Mouse (Mus musculus) neural tube, embryonic 15.5 days (tissue): ENCODE results near the gene Xrn2. TPM values are rescaled to one million over a fixed set of nuclear protein-coding genes. Genes with fewer than 3 reads are reported as not detected.

Experiments
- ATAC-seq: fragments of 200-750 bp; cut with Nextera tagmentation; 2 replicates; pipeline ENCODE4 v1.8.0; 2017; ENCODE audit warnings: mild to moderate bottlenecking, moderate TSS enrichment, moderate library complexity; ENCODE audit not compliant: low FRiP score
- H3K27ac ChIP-seq: fragments of 300-500 bp; sonication (generic); replicated peaks from 2 replicates; pipeline ENCODE4 v1.5.1; 2015; ENCODE audit warnings: mild to moderate bottlenecking, inconsistent platforms
- H3K27me3 ChIP-seq: fragments of 300-500 bp; sonication (generic); replicated peaks from 2 replicates; pipeline ENCODE4 v1.6.1; 2015; ENCODE audit warnings: inconsistent platforms
- H3K36me3 ChIP-seq: fragments of 300-500 bp; sonication (generic); 2 replicates; pipeline ENCODE4 v1.6.1; 2015; ENCODE audit warnings: inconsistent platforms
- H3K4me1 ChIP-seq: fragments of 300-500 bp; sonication (generic); 2 replicates; pipeline ENCODE4 v1.6.1; 2015; ENCODE audit warnings: inconsistent platforms
- H3K4me2 ChIP-seq: fragments of 300-500 bp; sonication (generic); 2 replicates; pipeline ENCODE4 v1.6.1; 2015; ENCODE audit warnings: inconsistent platforms, mild to moderate bottlenecking, moderate library complexity
- H3K4me3 ChIP-seq: fragments of 300-500 bp; sonication (generic); replicated peaks from 2 replicates; pipeline ENCODE4 v1.5.1; 2015; ENCODE audit warnings: mild to moderate bottlenecking, inconsistent platforms
- H3K9ac ChIP-seq: fragments of 300-500 bp; sonication (generic); replicated peaks from 2 replicates; pipeline ENCODE4 v1.6.1; 2015; ENCODE audit warnings: mild to moderate bottlenecking, inconsistent platforms
- H3K9me3 ChIP-seq: fragments of 300-500 bp; sonication (generic); replicated peaks from 2 replicates; pipeline ENCODE4 v1.6.1; 2016; ENCODE audit warnings: inconsistent platforms
- WGBS: fragments of 180-500 bp; shearing (Covaris S2); methylation state at CpG from one replicate; pipeline ENCODE4 v1.1.7; 2015; ENCODE audit warnings: mixed read lengths; 5-methylcytosine and 5-hydroxymethylcytosine counted together
- polyA plus RNA-seq: library from polyadenylated mRNA; unstranded; fragments of >200 nt; fragmentation: Nextera tagmentation; extraction: Ambion mirVana; gene quantifications from 2 replicates; pipeline ENCODE4 v1.2.1, GENCODE M21; 2015

The Xrn2 gene
- 60.1 and 67.7 TPM in 2 replicates for polyA plus RNA-seq

DNA sequence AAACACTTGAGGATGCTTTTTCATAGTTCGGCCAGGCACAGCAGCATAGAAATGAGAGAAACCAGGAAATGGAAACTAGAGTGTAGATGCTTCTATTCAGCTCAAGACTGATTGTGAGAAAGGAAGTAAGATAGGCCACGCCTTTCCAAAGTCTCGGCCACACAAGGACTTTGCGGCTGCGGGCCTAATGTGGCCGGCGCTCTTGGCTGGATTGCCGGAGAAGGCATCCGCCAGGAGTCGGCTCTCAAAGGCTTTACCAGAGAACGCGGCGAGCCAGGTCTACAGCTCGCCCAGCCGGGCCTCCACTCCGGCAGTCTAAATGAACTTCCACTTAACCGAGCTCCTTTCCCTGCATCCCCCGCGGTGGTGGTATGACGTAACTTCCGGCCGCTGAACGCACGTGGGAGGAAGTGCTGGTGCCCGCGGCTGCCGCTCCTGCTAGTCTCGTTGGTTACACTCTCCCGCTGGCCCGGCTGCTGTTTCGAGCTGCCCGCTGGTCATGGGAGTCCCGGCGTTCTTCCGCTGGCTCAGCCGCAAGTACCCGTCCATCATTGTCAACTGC, at the start of gene Xrn2:
TSS of gene Xrn2 (plus strand) at position 374 of the 562 bp plus-strand sequence.
- peak within 1 kb of the TSS; percentile 80 for H3K4me3 ChIP-seq
- peak within 1 kb of the TSS; percentile 69 for H3K4me2 ChIP-seq
- H3K27ac ChIP-seq = peak within 1 kb of the TSS; percentile 96
- H3K36me3 ChIP-seq = no peaks in the 10 kb centered on the region
- WGBS = under 1% methylated on average over 37 of the region's 37 CpGs
- no peaks in the 10 kb centered on the region for H3K27me3 ChIP-seq
- H3K9me3 ChIP-seq = no peaks in the 10 kb centered on the region
- peak; percentile 98 for ATAC-seq
- peaks cover 24% of the 10 kb centered on the region for H3K4me1 ChIP-seq
- H3K9ac ChIP-seq = peak within 1 kb of the TSS; percentile 73

DNA sequence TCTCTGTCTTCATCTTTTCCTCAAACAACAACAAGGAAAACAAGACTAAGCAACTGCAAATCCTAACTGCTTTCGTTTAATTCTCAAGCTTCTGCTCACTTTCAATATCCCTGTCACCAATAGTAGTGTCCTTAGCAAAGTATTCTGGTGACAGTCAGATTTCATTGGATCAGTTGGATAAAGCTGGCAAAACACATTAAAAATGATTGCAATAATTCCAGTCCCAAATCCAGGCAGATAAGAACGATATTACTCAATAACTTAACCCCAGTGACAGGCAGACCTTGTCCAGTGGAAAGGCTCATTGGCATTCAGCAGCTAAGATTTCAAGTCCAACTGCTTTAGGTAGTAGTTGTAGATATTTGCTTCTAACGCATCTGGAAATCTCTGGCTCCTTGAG, 37.8 kb upstream of the Xrn2 start:
- no peaks in the 10 kb centered on the region for H3K4me1 ChIP-seq
- no peaks in the 10 kb centered on the region for H3K36me3 ChIP-seq
- no peaks in the 10 kb centered on the region for H3K27me3 ChIP-seq
- ATAC-seq = no peak
- H3K9me3 ChIP-seq = no peaks in the 10 kb centered on the region
- no peak overlapping the region for H3K9ac ChIP-seq
- H3K4me2 ChIP-seq = no peak overlapping the region
- WGBS = 79% methylated on average over 3 of the region's 3 CpGs
- H3K27ac ChIP-seq = no peak overlapping the region
- no peak overlapping the region for H3K4me3 ChIP-seq

DNA sequence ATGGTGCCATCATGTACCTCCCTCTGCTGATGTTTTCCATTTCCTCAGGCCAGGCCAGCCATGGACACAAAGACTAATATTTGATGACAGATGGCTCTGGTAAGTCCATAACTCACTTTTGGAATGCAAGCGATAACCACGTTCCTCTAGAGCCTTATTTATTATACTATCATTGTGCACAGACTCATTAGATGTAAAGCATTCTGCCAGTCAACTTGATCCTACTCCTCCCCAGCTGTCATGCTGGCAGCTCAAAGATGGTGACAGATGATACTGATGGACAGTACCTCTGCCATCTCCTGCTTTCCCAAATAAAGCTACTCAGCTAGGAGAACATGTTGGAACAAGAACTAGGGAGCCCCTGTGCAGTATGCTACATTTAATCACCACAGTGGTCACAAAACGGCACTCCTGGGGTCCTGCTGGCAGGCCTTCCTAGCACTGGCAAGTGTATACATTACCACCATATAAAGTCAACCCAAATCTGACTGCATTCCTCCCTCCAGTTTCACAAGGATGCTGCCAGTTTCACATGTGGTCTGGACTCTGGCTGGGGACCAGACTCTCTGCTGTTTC, 37.3 kb upstream of the Xrn2 start:
- H3K27ac ChIP-seq = no peak overlapping the region

DNA sequence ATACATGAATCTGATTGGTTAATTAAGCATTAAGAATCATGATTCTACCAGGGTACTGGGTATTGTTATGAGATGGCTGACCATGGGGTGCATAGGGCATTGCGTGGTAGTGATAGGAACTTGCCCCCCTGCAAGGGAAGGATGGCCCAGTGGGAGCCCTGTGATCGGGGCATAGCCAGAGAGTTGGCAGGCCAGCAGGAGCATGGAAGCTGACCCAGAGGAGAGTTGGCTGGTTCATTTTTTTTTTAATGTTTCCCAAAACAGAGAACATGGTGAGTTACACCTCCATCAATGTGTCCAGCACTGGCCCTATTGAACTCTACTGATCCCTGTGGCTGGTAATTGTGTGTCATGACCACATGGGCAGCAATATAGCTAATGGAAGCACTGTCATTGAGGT, 30.0 kb upstream of the Xrn2 start:
- Histone ChIP-seq H3K27me3 (no peaks in the 10 kb centered on the region), H3K27ac (no peak overlapping the region), H3K36me3 (no peaks in the 10 kb centered on the region), H3K9ac (no peak overlapping the region), H3K4me3 (no peak overlapping the region), H3K4me1 (no peaks in the 10 kb centered on the region), H3K4me2 (no peak overlapping the region), H3K9me3 (no peaks in the 10 kb centered on the region)
- 93% methylated on average over 2 of the region's 2 CpGs for WGBS
- ATAC-seq = no peak

More for the DNA sequence above, 37.3 kb upstream of the Xrn2 start:
- no peaks in the 10 kb centered on the region for H3K4me1 ChIP-seq
- WGBS = 64% methylated on average over 3 of the region's 3 CpGs
- peak; percentile 78 for ATAC-seq
- H3K9me3 ChIP-seq = no peaks in the 10 kb centered on the region
- no peak overlapping the region for H3K4me2 ChIP-seq
- no peak overlapping the region for H3K4me3 ChIP-seq
- H3K36me3 ChIP-seq = no peaks in the 10 kb centered on the region
- H3K27me3 ChIP-seq = no peaks in the 10 kb centered on the region
- H3K9ac ChIP-seq = no peak overlapping the region

DNA sequence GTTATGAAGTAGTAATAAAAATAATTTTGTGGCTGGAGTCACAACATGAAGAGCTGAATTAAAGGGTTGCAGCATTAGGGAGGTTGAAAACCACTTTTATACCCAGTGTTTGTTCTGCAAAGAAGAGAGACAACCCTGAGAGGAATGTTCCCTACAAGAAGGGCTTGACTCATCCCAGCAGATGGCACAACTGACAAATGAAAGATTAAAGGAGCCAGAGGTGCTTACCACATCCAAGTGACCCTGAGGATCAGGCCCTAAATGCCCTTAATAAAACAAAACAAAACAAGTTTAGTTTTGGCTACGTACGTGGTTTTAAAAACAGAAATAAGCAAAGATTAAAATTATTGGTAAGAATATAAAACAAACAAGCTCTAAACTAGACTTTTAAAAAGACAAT, 28.0 kb upstream of the Xrn2 start:
- H3K4me3 ChIP-seq = no peak overlapping the region
- WGBS = 94% methylated on average over 2 of the region's 2 CpGs

DNA sequence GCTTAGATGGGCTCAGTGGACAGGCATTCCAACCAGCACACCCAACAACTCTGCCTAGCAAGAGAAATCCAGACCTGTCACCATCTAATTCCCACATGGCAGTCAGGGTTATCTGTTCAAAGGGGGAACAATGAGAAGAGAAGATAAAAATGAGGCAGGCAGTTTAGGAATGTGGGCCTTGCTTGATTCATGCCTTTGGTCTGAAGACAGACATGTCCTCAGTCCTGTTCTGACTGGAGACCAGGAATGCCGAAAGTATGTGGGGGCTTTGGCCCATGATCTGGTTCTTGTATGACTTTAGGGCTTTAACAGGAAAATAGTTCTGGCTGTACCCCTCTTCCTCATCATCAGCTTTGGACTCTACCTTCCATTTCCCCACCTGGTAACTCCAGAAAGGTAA, 27.0 kb upstream of the Xrn2 start:
- no peak overlapping the region for H3K9ac ChIP-seq
- no peak overlapping the region for H3K4me3 ChIP-seq
- 97% methylated on average over 1 of the region's 1 CpGs for WGBS
- no peaks in the 10 kb centered on the region for H3K9me3 ChIP-seq
- ATAC-seq = no peak
- H3K36me3 ChIP-seq = no peaks in the 10 kb centered on the region
- no peak overlapping the region for H3K27ac ChIP-seq
- no peak overlapping the region for H3K4me2 ChIP-seq
- no peaks in the 10 kb centered on the region for H3K27me3 ChIP-seq
- no peaks in the 10 kb centered on the region for H3K4me1 ChIP-seq

More for the DNA sequence above, 28.0 kb upstream of the Xrn2 start:
- no peak overlapping the region for H3K4me2 ChIP-seq
- no peak overlapping the region for H3K27ac ChIP-seq
- ATAC-seq = no peak
- no peak overlapping the region for H3K9ac ChIP-seq
- no peaks in the 10 kb centered on the region for H3K36me3 ChIP-seq
- H3K4me1 ChIP-seq = no peaks in the 10 kb centered on the region
- H3K27me3 ChIP-seq = no peaks in the 10 kb centered on the region
- H3K9me3 ChIP-seq = no peaks in the 10 kb centered on the region

DNA sequence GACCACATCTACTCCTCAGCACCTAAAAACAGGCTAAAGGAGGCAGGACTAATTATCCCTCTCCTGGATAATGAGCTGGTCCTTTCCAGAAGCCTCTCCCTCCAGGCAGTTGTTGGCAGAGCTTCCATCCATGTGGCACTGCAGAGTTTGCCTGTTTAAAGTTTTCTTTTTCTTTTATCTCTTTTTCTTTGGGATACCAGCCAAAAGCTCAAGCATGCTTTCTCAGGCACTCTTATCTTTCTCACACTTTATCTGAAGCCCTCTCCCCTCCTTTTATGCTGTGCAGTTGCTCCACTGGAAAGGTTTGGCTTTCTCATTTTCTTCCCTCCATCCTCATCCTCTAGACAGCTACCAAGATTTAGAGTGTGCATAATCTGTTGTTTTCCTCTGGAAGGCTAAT, 26.4 kb upstream of the Xrn2 start:
- Histone ChIP-seq H3K36me3 (no peaks in the 10 kb centered on the region), H3K9me3 (no peaks in the 10 kb centered on the region), H3K27ac (no peak overlapping the region), H3K27me3 (no peaks in the 10 kb centered on the region), H3K4me3 (no peak overlapping the region), H3K4me1 (no peaks in the 10 kb centered on the region), H3K9ac (no peak overlapping the region), H3K4me2 (no peak overlapping the region)
- no peak for ATAC-seq

DNA sequence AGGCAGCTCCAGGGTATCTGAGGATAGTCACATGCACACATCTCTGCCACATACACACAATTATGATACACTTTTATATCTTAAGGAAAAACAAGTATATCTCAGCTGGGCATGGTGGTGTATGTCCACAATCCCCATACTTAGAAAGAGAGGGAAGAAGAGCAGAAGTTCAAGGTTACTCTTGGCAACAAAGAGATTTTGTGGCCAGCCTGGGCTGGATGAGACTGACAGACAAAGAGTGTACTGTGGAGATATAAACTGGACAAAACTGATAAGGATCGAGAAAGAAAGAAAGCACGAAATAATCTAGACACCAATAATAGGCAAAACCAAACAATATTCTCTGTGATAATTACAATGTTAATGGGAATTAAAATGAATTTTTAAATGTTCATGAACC, 5.5 kb upstream of the Xrn2 start:
- WGBS = 87% methylated on average over 2 of the region's 2 CpGs
- H3K4me2 ChIP-seq = no peak overlapping the region
- no peaks in the 10 kb centered on the region for H3K36me3 ChIP-seq
- H3K9me3 ChIP-seq = no peaks in the 10 kb centered on the region
- ATAC-seq = no peak
- H3K9ac ChIP-seq = no peak overlapping the region
- peaks cover 9% of the 10 kb centered on the region for H3K4me1 ChIP-seq
- no peak overlapping the region for H3K4me3 ChIP-seq
- no peaks in the 10 kb centered on the region for H3K27me3 ChIP-seq
- no peak overlapping the region for H3K27ac ChIP-seq

DNA sequence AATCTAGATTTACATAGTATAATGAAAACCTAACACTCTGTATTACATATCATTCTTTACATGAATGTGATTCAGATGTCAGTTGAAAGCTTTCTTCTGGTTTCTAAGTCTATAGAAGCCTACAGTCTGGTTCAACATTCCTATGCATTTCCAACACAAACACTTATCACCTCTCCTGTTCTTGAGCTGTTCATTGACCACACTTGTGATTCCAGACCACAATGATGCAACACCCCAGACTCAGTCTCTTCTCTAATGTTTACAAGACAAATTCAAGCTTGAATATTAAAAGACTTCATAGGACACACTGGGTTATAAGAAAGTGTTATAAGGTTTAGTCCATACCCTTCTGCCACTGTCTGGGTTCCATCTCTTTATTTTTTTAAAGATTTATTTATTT, 3.7 kb upstream of the Xrn2 start:
- Histone ChIP-seq H3K36me3 (no peaks in the 10 kb centered on the region), H3K27ac (no peak overlapping the region)
- ATAC-seq = no peak

DNA sequence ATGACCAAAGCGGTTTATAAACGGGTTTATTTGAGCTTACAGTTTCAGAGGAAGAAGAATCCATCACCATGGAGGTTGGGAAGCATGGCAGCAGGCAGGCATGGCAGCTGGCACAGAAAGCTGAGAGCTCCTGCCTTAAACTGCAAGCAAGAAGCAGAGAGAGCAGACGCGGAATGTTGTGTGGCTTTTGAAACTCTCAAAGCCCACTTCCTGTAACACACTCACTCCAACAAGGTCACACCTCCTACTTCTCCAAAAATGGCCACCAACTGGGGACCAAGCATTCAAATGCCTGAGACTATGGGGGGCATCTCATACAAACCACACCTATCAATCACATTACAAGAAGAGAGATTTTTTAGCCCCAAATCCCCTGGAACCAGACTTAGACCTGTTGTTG, 2.7 kb upstream of the Xrn2 start:
- Histone ChIP-seq H3K4me3 (no peak overlapping the region), H3K27ac (no peak overlapping the region), H3K36me3 (no peaks in the 10 kb centered on the region), H3K4me1 (peaks cover 23% of the 10 kb centered on the region), H3K9me3 (no peaks in the 10 kb centered on the region), H3K9ac (no peak overlapping the region), H3K27me3 (no peaks in the 10 kb centered on the region), H3K4me2 (no peak overlapping the region)
- 95% methylated on average over 4 of the region's 4 CpGs for WGBS
- no peak for ATAC-seq

More for the DNA sequence above, 3.7 kb upstream of the Xrn2 start:
- Histone ChIP-seq H3K9me3 (no peaks in the 10 kb centered on the region), H3K27me3 (no peaks in the 10 kb centered on the region), H3K4me2 (no peak overlapping the region), H3K4me1 (peaks cover 13% of the 10 kb centered on the region), H3K4me3 (no peak overlapping the region), H3K9ac (no peak overlapping the region)

DNA sequence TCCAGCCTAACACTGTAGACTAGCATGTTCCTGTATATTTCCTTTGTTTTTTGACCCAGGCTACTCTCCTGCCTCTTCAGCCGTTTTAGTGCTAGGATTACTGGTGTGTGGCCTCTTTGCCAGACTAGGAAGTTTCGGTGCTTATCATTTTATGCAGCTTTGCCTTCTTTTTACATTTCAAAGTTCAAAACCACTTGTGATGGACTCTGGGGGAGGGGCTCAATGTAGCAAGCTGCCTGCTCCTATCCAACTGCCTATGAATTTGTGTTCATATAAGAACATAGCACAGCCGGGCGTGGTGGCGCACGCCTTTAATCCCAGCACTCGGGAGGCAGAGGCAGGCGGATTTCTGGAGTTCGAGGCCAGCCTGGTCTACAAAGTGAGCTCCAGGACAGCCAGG, 1.8 kb upstream of the Xrn2 start:
- Histone ChIP-seq H3K9me3 (no peaks in the 10 kb centered on the region), H3K4me2 (no peak overlapping the region), H3K4me3 (no peak overlapping the region), H3K9ac (no peak overlapping the region), H3K27me3 (no peaks in the 10 kb centered on the region), H3K36me3 (no peaks in the 10 kb centered on the region), H3K27ac (no peak overlapping the region), H3K4me1 (peaks cover 24% of the 10 kb centered on the region)
- ATAC-seq = no peak
- 97% methylated on average over 9 of the region's 9 CpGs for WGBS

DNA sequence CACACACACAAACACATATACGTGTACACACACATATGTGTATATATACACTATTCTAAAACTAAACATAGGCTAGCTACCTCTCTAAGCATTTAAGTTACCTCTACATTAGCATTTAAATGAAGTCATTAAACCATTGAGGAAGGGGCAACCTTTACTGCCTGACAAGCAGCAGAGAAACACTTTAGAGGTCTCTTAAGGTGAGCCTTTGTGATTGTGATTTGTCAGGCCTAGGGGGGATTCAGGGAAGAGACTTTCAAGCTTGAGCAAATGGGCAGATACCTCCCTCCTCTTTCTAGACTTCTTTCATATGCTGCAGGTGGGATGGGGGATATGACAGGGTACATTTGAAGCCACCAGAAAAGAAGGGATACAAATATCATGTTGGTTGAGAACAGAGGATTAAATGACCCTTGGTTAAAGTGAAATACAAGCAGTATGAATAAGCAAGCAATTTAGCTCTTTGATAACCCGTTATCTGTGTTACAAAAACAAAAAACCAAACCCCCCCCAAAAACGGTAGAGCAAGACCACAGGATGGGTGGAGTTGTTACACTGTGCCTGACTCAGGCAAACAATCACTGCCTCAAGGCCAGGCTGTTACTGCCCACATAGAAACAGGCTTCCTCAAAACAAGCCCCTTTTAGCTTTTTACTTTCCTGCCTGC, 1.2 kb upstream of the Xrn2 start:
- peak overlapping the region; percentile 69 for H3K4me2 ChIP-seq
- H3K9me3 ChIP-seq = no peaks in the 10 kb centered on the region
- ATAC-seq = no peak
- H3K4me1 ChIP-seq = peaks cover 24% of the 10 kb centered on the region
- no peaks in the 10 kb centered on the region for H3K27me3 ChIP-seq
- 70% methylated on average over 3 of the region's 3 CpGs for WGBS
- H3K27ac ChIP-seq = peak overlapping the region; percentile 96
- peak overlapping the region; percentile 73; the same call in 1 of the 2 replicates for H3K9ac ChIP-seq
- peak overlapping the region; percentile 80 for H3K4me3 ChIP-seq
- H3K36me3 ChIP-seq = no peaks in the 10 kb centered on the region
